Mouse (Mus musculus) midbrain, embryonic 12.5 days (tissue): Measurements from ENCODE around the gene Rpp21. TPM values are rescaled to one million over a fixed set of nuclear protein-coding genes. Genes with fewer than 3 reads are reported as not detected.
A peak's percentile ranks its signal among the peaks of the same experiment; 100 is the strongest.

Source experiments
- ATAC-seq: fragments of 200-750 bp; cut with Nextera tagmentation; 2 replicates; pipeline ENCODE4 v1.8.0; 2017; ENCODE audit warnings: low read depth, moderate TSS enrichment, moderate library complexity; ENCODE audit not compliant: low FRiP score
- H3K27ac ChIP-seq: fragments of 300-500 bp; sonication (generic); replicated peaks from 2 replicates; pipeline ENCODE4 v1.5.1; 2016; ENCODE audit warnings: mild to moderate bottlenecking
- H3K27me3 ChIP-seq: fragments of 300-500 bp; sonication (generic); 2 replicates; pipeline ENCODE4 v1.6.1; 2016; ENCODE audit warnings: mild to moderate bottlenecking
- H3K36me3 ChIP-seq: fragments of 300-500 bp; sonication (generic); 2 replicates; pipeline ENCODE4 v1.6.1; 2016
- H3K4me1 ChIP-seq: fragments of 300-500 bp; sonication (generic); 2 replicates; pipeline ENCODE4 v1.6.1; 2016
- H3K4me2 ChIP-seq: fragments of 300-500 bp; sonication (generic); replicated peaks from 2 replicates; pipeline ENCODE4 v1.6.1; 2016; ENCODE audit warnings: mild to moderate bottlenecking, moderate library complexity
- H3K4me3 ChIP-seq: fragments of 300-500 bp; sonication (generic); 2 replicates; pipeline ENCODE4 v1.5.1; 2016; ENCODE audit warnings: mild to moderate bottlenecking
- H3K9ac ChIP-seq: fragments of 300-500 bp; sonication (generic); replicated peaks from 2 replicates; pipeline ENCODE4 v1.6.1; 2016; ENCODE audit warnings: mild to moderate bottlenecking, moderate library complexity
- H3K9me3 ChIP-seq: fragments of 300-500 bp; sonication (generic); 2 replicates; pipeline ENCODE4 v1.6.1; 2016; ENCODE audit warnings: mild to moderate bottlenecking
- WGBS: fragments of 180-500 bp; shearing (Covaris S2); methylation state at CpG from one replicate; pipeline ENCODE4 v1.1.7; 2016; 5-methylcytosine and 5-hydroxymethylcytosine counted together
- polyA plus RNA-seq: library from polyadenylated mRNA; unstranded; fragments of >200 nt; fragmentation: Nextera tagmentation; extraction: Ambion mirVana; gene quantifications from 2 replicates; pipeline ENCODE4 v1.2.1, GENCODE M21; 2016

Gene Rpp21
- 83.5 and 88.2 TPM in 2 replicates for polyA plus RNA-seq

GRCm38 (mm10) chr17:36257969-36258368 lies at the start of gene Rpp21:
Gene Rpp21, minus strand, starts transcription at chr17:36258069.
- Histone ChIP-seq H3K4me1 (peaks cover 7% of the 10 kb centered on the region), H3K9ac (peak within 1 kb of the TSS; percentile 71), H3K27me3 (peaks cover 3% of the 10 kb centered on the region; the same call in 1 of the 2 replicates), H3K4me2 (peak within 1 kb of the TSS; percentile 61), H3K4me3 (peak within 1 kb of the TSS; percentile 72), H3K36me3 (peaks cover 49% of the 10 kb centered on the region), H3K9me3 (no peaks in the 10 kb centered on the region), H3K27ac (peak within 1 kb of the TSS; percentile 64)
- ATAC-seq: peak; percentile 3; the same call in 1 of the 2 replicates
- 45% methylated on average over 6 of the region's 6 CpGs for WGBS

- H3K4me1 ChIP-seq: no peaks in the 10 kb centered on the region
- peaks cover 13% of the 10 kb centered on the region for H3K36me3 ChIP-seq
- H3K27ac ChIP-seq: no peak within 1 kb of the TSS
- no peaks in the 10 kb centered on the region for H3K27me3 ChIP-seq
- 93% methylated on average over 2 of the region's 2 CpGs for WGBS
- no peak for ATAC-seq
- no peak within 1 kb of the TSS for H3K9ac ChIP-seq
- peaks cover 9% of the 10 kb centered on the region for H3K9me3 ChIP-seq
- no peak within 1 kb of the TSS for H3K4me2 ChIP-seq
- no peak within 1 kb of the TSS for H3K4me3 ChIP-seq
Observed at GRCm38 (mm10) chr17:36286390-36286789, 28.5 kb upstream of the Rpp21 start, which contains the start of gene H2-M10.2. Gene H2-M10.2, minus strand, starts transcription at chr17:36286490.

- Histone ChIP-seq H3K27me3 (no peaks in the 10 kb centered on the region), H3K4me2 (no peak overlapping the region), H3K4me1 (no peaks in the 10 kb centered on the region), H3K9ac (no peak overlapping the region), H3K4me3 (no peak overlapping the region), H3K27ac (no peak overlapping the region), H3K9me3 (peaks cover 9% of the 10 kb centered on the region), H3K36me3 (peaks cover 36% of the 10 kb centered on the region)
- 97% methylated on average over 4 of the region's 4 CpGs for WGBS
- ATAC-seq: no peak
Observed at GRCm38 (mm10) chr17:36281521-36282245, 23.8 kb upstream of the Rpp21 start.

- no peaks in the 10 kb centered on the region for H3K9me3 ChIP-seq
- ATAC-seq: no peak
- no peak overlapping the region for H3K27ac ChIP-seq
- no peak overlapping the region for H3K4me3 ChIP-seq
- H3K36me3 ChIP-seq: peaks cover 29% of the 10 kb centered on the region
- 94% methylated on average over 4 of the region's 4 CpGs for WGBS
- no peak overlapping the region for H3K4me2 ChIP-seq
- H3K9ac ChIP-seq: no peak overlapping the region
- H3K4me1 ChIP-seq: peaks cover 28% of the 10 kb centered on the region
- H3K27me3 ChIP-seq: no peaks in the 10 kb centered on the region
Observed at GRCm38 (mm10) chr17:36274776-36275175, 16.9 kb upstream of the Rpp21 start.

- no peaks in the 10 kb centered on the region for H3K27me3 ChIP-seq
- ATAC-seq: no peak
- H3K4me3 ChIP-seq: no peak overlapping the region
- H3K9me3 ChIP-seq: no peaks in the 10 kb centered on the region
- no peak overlapping the region; the same call in 1 of the 2 replicates for H3K4me2 ChIP-seq
- WGBS: 96% methylated on average over 4 of the region's 4 CpGs
- H3K9ac ChIP-seq: no peak overlapping the region
- no peak overlapping the region for H3K27ac ChIP-seq
- H3K36me3 ChIP-seq: peaks cover 27% of the 10 kb centered on the region
- H3K4me1 ChIP-seq: peaks cover 29% of the 10 kb centered on the region
Observed at GRCm38 (mm10) chr17:36273796-36274195, 15.9 kb upstream of the Rpp21 start.

- H3K4me3 ChIP-seq: peak overlapping the region; percentile 95
- peak overlapping the region; percentile 92 for H3K9ac ChIP-seq
- ATAC-seq: no peak
- no peaks in the 10 kb centered on the region for H3K27me3 ChIP-seq
- peaks cover 33% of the 10 kb centered on the region for H3K36me3 ChIP-seq
- H3K27ac ChIP-seq: no peak overlapping the region
- peaks cover 29% of the 10 kb centered on the region for H3K4me1 ChIP-seq
- WGBS: 86% methylated on average over 9 of the region's 9 CpGs
- H3K9me3 ChIP-seq: no peaks in the 10 kb centered on the region
- H3K4me2 ChIP-seq: peak overlapping the region; percentile 91
Observed at GRCm38 (mm10) chr17:36272643-36273366, 14.9 kb upstream of the Rpp21 start.

GRCm38 (mm10) chr17:36271586-36272256 lies 13.9 kb upstream of the Rpp21 start, which contains the start of gene Trim39:
Gene Trim39, minus strand, starts transcription at chr17:36272247.
- Histone ChIP-seq H3K4me3 (peak within 1 kb of the TSS; percentile 95), H3K27ac (peak within 1 kb of the TSS; percentile 94), H3K36me3 (peaks cover 40% of the 10 kb centered on the region), H3K9ac (peak within 1 kb of the TSS; percentile 92), H3K4me1 (peaks cover 29% of the 10 kb centered on the region), H3K27me3 (no peaks in the 10 kb centered on the region), H3K4me2 (peak within 1 kb of the TSS; percentile 91), H3K9me3 (no peaks in the 10 kb centered on the region)
- peak; percentile 86 for ATAC-seq
- WGBS: 2% methylated on average over 35 of the region's 43 CpGs

- WGBS: under 1% methylated on average over 66 of the region's 84 CpGs
- Histone ChIP-seq H3K9me3 (no peaks in the 10 kb centered on the region), H3K27ac (peak overlapping the region; percentile 94), H3K36me3 (peaks cover 40% of the 10 kb centered on the region), H3K4me2 (peak overlapping the region; percentile 91), H3K9ac (peak overlapping the region; percentile 92), H3K4me3 (peak overlapping the region; percentile 95), H3K4me1 (peaks cover 29% of the 10 kb centered on the region), H3K27me3 (no peaks in the 10 kb centered on the region)
- ATAC-seq: peak; percentile 93
Observed at GRCm38 (mm10) chr17:36270956-36271585, 13.2 kb upstream of the Rpp21 start.

GRCm38 (mm10) chr17:36265834-36266233 lies 8.0 kb upstream of the Rpp21 start:
- H3K27ac ChIP-seq: no peak overlapping the region
- no peak overlapping the region for H3K4me3 ChIP-seq
- H3K4me2 ChIP-seq: no peak overlapping the region
- H3K9me3 ChIP-seq: no peaks in the 10 kb centered on the region
- WGBS: 83% methylated on average over 5 of the region's 5 CpGs
- no peaks in the 10 kb centered on the region for H3K27me3 ChIP-seq
- no peak overlapping the region for H3K9ac ChIP-seq
- peaks cover 73% of the 10 kb centered on the region for H3K36me3 ChIP-seq
- ATAC-seq: no peak
- H3K4me1 ChIP-seq: peaks cover 9% of the 10 kb centered on the region

- Histone ChIP-seq H3K4me1 (no peaks in the 10 kb centered on the region), H3K27me3 (no peaks in the 10 kb centered on the region), H3K9me3 (no peaks in the 10 kb centered on the region), H3K4me2 (no peak overlapping the region), H3K9ac (no peak overlapping the region), H3K27ac (no peak overlapping the region), H3K36me3 (peaks cover 87% of the 10 kb centered on the region), H3K4me3 (no peak overlapping the region)
- 94% methylated on average over 3 of the region's 3 CpGs for WGBS
- no peak for ATAC-seq
Observed at GRCm38 (mm10) chr17:36264273-36264925, 6.5 kb upstream of the Rpp21 start.

GRCm38 (mm10) chr17:36261511-36262166 lies 3.8 kb upstream of the Rpp21 start:
- Histone ChIP-seq H3K9me3 (no peaks in the 10 kb centered on the region), H3K4me1 (peaks cover 4% of the 10 kb centered on the region), H3K9ac (no peak overlapping the region), H3K27me3 (no peaks in the 10 kb centered on the region), H3K4me3 (no peak overlapping the region), H3K4me2 (no peak overlapping the region), H3K27ac (no peak overlapping the region), H3K36me3 (peaks cover 76% of the 10 kb centered on the region)
- WGBS: 96% methylated on average over 9 of the region's 9 CpGs
- ATAC-seq: no peak
